Mouse (Mus musculus): ENCODE measurements at regions not wholly inside any gene's neighbourhood (a gene's known extent, or its start where the extent isn't known, plus 50 kb on each side); places are given as distances from the start of the nearest gene placed in this dataset.

GRCm38 (mm10) chr11:18722770-18723169, 296.0 kb downstream of the Meis1 start:
- no peak for DNase-seq (ENCODE audit: extremely low read depth, insufficient read length, low spot score)

- no peak for DNase-seq (ENCODE audit: extremely low read depth, insufficient read length, low spot score)
Measured at GRCm38 (mm10) chr11:18715851-18716126, 303.0 kb downstream of the Meis1 start.

- DNase-seq (ENCODE audit: extremely low read depth, insufficient read length, low spot score), result no peak
Measured at GRCm38 (mm10) chr11:18715050-18715850, 303.5 kb downstream of the Meis1 start.

GRCm38 (mm10) chr11:18714400-18714799, 304.4 kb downstream of the Meis1 start:
- DNase-seq (ENCODE audit: extremely low read depth, insufficient read length, low spot score), result no peak

- DNase-seq (ENCODE audit: extremely low read depth, insufficient read length, low spot score), result no peak
Measured at GRCm38 (mm10) chr11:18712642-18713053, 306.1 kb downstream of the Meis1 start.

- DNase-seq (ENCODE audit: extremely low read depth, insufficient read length, low spot score), result no peak
Measured at GRCm38 (mm10) chr11:18709628-18710027, 309.2 kb downstream of the Meis1 start.

GRCm38 (mm10) chr11:18681593-18681992, 337.2 kb downstream of the Meis1 start:
- no peak for DNase-seq (ENCODE audit: extremely low read depth, insufficient read length, low spot score)

- no peak for DNase-seq (ENCODE audit: extremely low read depth, insufficient read length, low spot score)
Measured at GRCm38 (mm10) chr11:18676876-18677275, 341.9 kb downstream of the Meis1 start.

GRCm38 (mm10) chr11:18670967-18671366, 347.8 kb downstream of the Meis1 start:
- DNase-seq (ENCODE audit: extremely low read depth, insufficient read length, low spot score), result no peak

GRCm38 (mm10) chr11:18669322-18669721, 349.5 kb downstream of the Meis1 start:
- DNase-seq (ENCODE audit: extremely low read depth, insufficient read length, low spot score), result no peak

- no peak for DNase-seq (ENCODE audit: extremely low read depth, insufficient read length, low spot score)
Measured at GRCm38 (mm10) chr11:18656358-18656757, 362.4 kb downstream of the Meis1 start.

- peak; percentile 22 for DNase-seq (ENCODE audit: extremely low read depth, insufficient read length, low spot score)
Measured at GRCm38 (mm10) chr11:18631975-18632773, 386.6 kb downstream of the Meis1 start.

- DNase-seq (ENCODE audit: extremely low read depth, insufficient read length, low spot score), result no peak
Measured at GRCm38 (mm10) chr11:18631570-18631969, 387.2 kb downstream of the Meis1 start.

- no peak for DNase-seq (ENCODE audit: extremely low read depth, insufficient read length, low spot score)
Measured at GRCm38 (mm10) chr11:18621777-18622176, 397.0 kb downstream of the Meis1 start.

GRCm38 (mm10) chr11:18604836-18605235, 413.9 kb downstream of the Meis1 start:
- DNase-seq (ENCODE audit: extremely low read depth, insufficient read length, low spot score), result no peak

GRCm38 (mm10) chr11:18601568-18602182, 417.1 kb downstream of the Meis1 start:
- DNase-seq (ENCODE audit: extremely low read depth, insufficient read length, low spot score), result no peak

GRCm38 (mm10) chr11:18598349-18598748, 420.4 kb downstream of the Meis1 start:
- no peak for DNase-seq (ENCODE audit: extremely low read depth, insufficient read length, low spot score)

- no peak for DNase-seq (ENCODE audit: extremely low read depth, insufficient read length, low spot score)
Measured at GRCm38 (mm10) chr11:18596996-18597395, 421.8 kb downstream of the Meis1 start.

- no peak for DNase-seq (ENCODE audit: extremely low read depth, insufficient read length, low spot score)
Measured at GRCm38 (mm10) chr11:18590487-18590886, 428.3 kb downstream of the Meis1 start.

- DNase-seq (ENCODE audit: extremely low read depth, insufficient read length, low spot score), result no peak
Measured at GRCm38 (mm10) chr11:18586468-18586867, 432.3 kb downstream of the Meis1 start.

GRCm38 (mm10) chr11:18585031-18585430, 433.8 kb downstream of the Meis1 start:
- DNase-seq (ENCODE audit: extremely low read depth, insufficient read length, low spot score), result no peak

GRCm38 (mm10) chr11:18582781-18583161, 436.0 kb downstream of the Meis1 start:
- no peak for DNase-seq (ENCODE audit: extremely low read depth, insufficient read length, low spot score)
